Mouse (Mus musculus) lung, embryonic 16.5 days (tissue): ENCODE measurements around the gene Napsa. TPM values are rescaled to one million over a fixed set of nuclear protein-coding genes. Genes with fewer than 3 reads are reported as not detected.

ENCODE experiments used
- ATAC-seq: fragments of 200-750 bp; cut with Nextera tagmentation; 2 replicates; pipeline ENCODE4 v1.8.0; 2017; ENCODE audit warnings: low read depth, mild to moderate bottlenecking, moderate library complexity
- H3K27ac ChIP-seq: fragments of 300-500 bp; sonication (generic); 2 replicates; pipeline ENCODE4 v1.5.1; 2014; ENCODE audit warnings: mild to moderate bottlenecking, control low read depth, low read length
- H3K27me3 ChIP-seq: fragments of 300-500 bp; sonication (generic); 2 replicates; pipeline ENCODE4 v1.6.1; 2014; ENCODE audit warnings: low read depth, low read length, mixed read lengths; ENCODE audit not compliant: control insufficient read depth, insufficient read depth
- H3K36me3 ChIP-seq: fragments of 300-500 bp; sonication (generic); 2 replicates; pipeline ENCODE4 v1.6.1; 2014; ENCODE audit warnings: low read length; ENCODE audit not compliant: control insufficient read depth, insufficient read depth
- H3K4me1 ChIP-seq: fragments of 300-500 bp; sonication (generic); replicated peaks from 2 replicates; pipeline ENCODE4 v1.6.1; 2014; ENCODE audit warnings: low read length, mixed read lengths; ENCODE audit not compliant: control insufficient read depth, insufficient read depth
- H3K4me2 ChIP-seq: fragments of 300-500 bp; sonication (generic); 2 replicates; pipeline ENCODE4 v1.6.1; 2014; ENCODE audit warnings: low read depth, low read length, control low read depth
- H3K4me3 ChIP-seq: fragments of 300-500 bp; sonication (generic); 2 replicates; pipeline ENCODE4 v1.5.1; 2014; ENCODE audit warnings: mild to moderate bottlenecking, low read length, control low read depth
- H3K9ac ChIP-seq: fragments of 300-500 bp; sonication (generic); 2 replicates; pipeline ENCODE4 v1.6.1; 2014; ENCODE audit warnings: low read length, control low read depth
- H3K9me3 ChIP-seq: fragments of 300-500 bp; sonication (generic); 2 replicates; pipeline ENCODE4 v1.6.1; 2016; ENCODE audit warnings: low read length; ENCODE audit not compliant: control insufficient read depth
- WGBS: fragments of 180-500 bp; shearing (Covaris S2); extraction: QIAGEN DNeasy Blood & Tissue Kit; methylation state at CpG from one replicate; pipeline ENCODE4 v1.1.7; 2014; 5-methylcytosine and 5-hydroxymethylcytosine counted together
- polyA plus RNA-seq: library from polyadenylated mRNA; unstranded; fragments of >200 nt; fragmentation: Nextera tagmentation; extraction: Ambion mirVana; gene quantifications from 2 replicates; pipeline ENCODE4 v1.2.1, GENCODE M21; 2015

Gene Napsa
- polyA plus RNA-seq, 1 experiment from 2014 or later: 93.0 TPM

GRCm38 (mm10) chr7:44549621-44550408 is 22.4 kb upstream of the Napsa start:
- Histone ChIP-seq H3K4me2 (no peak overlapping the region), H3K36me3 (peaks cover 28% of the 10 kb centered on the region), H3K27me3 (no peaks in the 10 kb centered on the region), H3K9ac (no peak overlapping the region), H3K27ac (no peak overlapping the region), H3K4me1 (peaks cover 21% of the 10 kb centered on the region), H3K9me3 (no peaks in the 10 kb centered on the region), H3K4me3 (no peak overlapping the region)
- ATAC-seq: no peak
- WGBS: 91% methylated on average over 23 of the region's 23 CpGs

GRCm38 (mm10) chr7:44550409-44550678 is 21.8 kb upstream of the Napsa start:
- H3K4me3 ChIP-seq: no peak overlapping the region
- WGBS: 92% methylated on average over 12 of the region's 12 CpGs
- H3K9ac ChIP-seq: no peak overlapping the region
- no peaks in the 10 kb centered on the region for H3K9me3 ChIP-seq
- H3K36me3 ChIP-seq: peaks cover 28% of the 10 kb centered on the region
- H3K4me1 ChIP-seq: peaks cover 21% of the 10 kb centered on the region
- H3K27ac ChIP-seq: no peak overlapping the region
- H3K27me3 ChIP-seq: no peaks in the 10 kb centered on the region
- ATAC-seq: no peak
- H3K4me2 ChIP-seq: no peak overlapping the region

GRCm38 (mm10) chr7:44551301-44551700 is 20.9 kb upstream of the Napsa start:
- 95% methylated on average over 21 of the region's 21 CpGs for WGBS

GRCm38 (mm10) chr7:44551731-44552130 is 20.4 kb upstream of the Napsa start:
- H3K9me3 ChIP-seq: no peaks in the 10 kb centered on the region
- no peak overlapping the region for H3K27ac ChIP-seq
- no peak overlapping the region for H3K9ac ChIP-seq
- no peak for ATAC-seq
- H3K27me3 ChIP-seq: no peaks in the 10 kb centered on the region
- H3K4me2 ChIP-seq: no peak overlapping the region
- H3K36me3 ChIP-seq: peaks cover 28% of the 10 kb centered on the region
- 79% methylated on average over 22 of the region's 22 CpGs for WGBS
- peaks cover 21% of the 10 kb centered on the region for H3K4me1 ChIP-seq
- H3K4me3 ChIP-seq: no peak overlapping the region

More at GRCm38 (mm10) chr7:44551301-44551700, 20.9 kb upstream of the Napsa start:
- Histone ChIP-seq H3K4me1 (peaks cover 21% of the 10 kb centered on the region), H3K27ac (no peak overlapping the region), H3K4me2 (no peak overlapping the region), H3K4me3 (no peak overlapping the region), H3K9me3 (no peaks in the 10 kb centered on the region), H3K36me3 (peaks cover 28% of the 10 kb centered on the region), H3K27me3 (no peaks in the 10 kb centered on the region), H3K9ac (no peak overlapping the region)
- no peak for ATAC-seq

- Histone ChIP-seq H3K9me3 (no peaks in the 10 kb centered on the region), H3K4me3 (peak overlapping the region; percentile 85), H3K4me1 (peaks cover 16% of the 10 kb centered on the region), H3K36me3 (peaks cover 28% of the 10 kb centered on the region), H3K27me3 (no peaks in the 10 kb centered on the region), H3K9ac (no peak overlapping the region), H3K4me2 (peak overlapping the region; percentile 67), H3K27ac (no peak overlapping the region)
- ATAC-seq: no peak
- 86% methylated on average over 31 of the region's 31 CpGs for WGBS
Measured at GRCm38 (mm10) chr7:44552141-44552908, 19.9 kb upstream of the Napsa start.

GRCm38 (mm10) chr7:44553196-44553764 is 18.9 kb upstream of the Napsa start:
- H3K27me3 ChIP-seq: no peaks in the 10 kb centered on the region
- H3K4me1 ChIP-seq: peaks cover 9% of the 10 kb centered on the region; the same call in 1 of the 2 replicates
- H3K9ac ChIP-seq: peak overlapping the region; percentile 82
- H3K4me3 ChIP-seq: peak overlapping the region; percentile 85
- peaks cover 28% of the 10 kb centered on the region for H3K36me3 ChIP-seq
- ATAC-seq: peak; percentile 78
- no peaks in the 10 kb centered on the region for H3K9me3 ChIP-seq
- under 1% methylated on average over 31 of the region's 32 CpGs for whole genome bisulfite sequencing
- H3K4me2 ChIP-seq: peak overlapping the region; percentile 67
- H3K27ac ChIP-seq: peak overlapping the region; percentile 100

GRCm38 (mm10) chr7:44553826-44554225 is 18.4 kb upstream of the Napsa start, which contains the start of gene Nr1h2:
Gene Nr1h2 (minus strand): TSS chr7:44553951.
- Histone ChIP-seq H3K27me3 (no peaks in the 10 kb centered on the region), H3K9me3 (no peaks in the 10 kb centered on the region), H3K27ac (peak within 1 kb of the TSS; percentile 100), H3K36me3 (peaks cover 28% of the 10 kb centered on the region), H3K4me3 (peak within 1 kb of the TSS; percentile 85), H3K4me1 (peaks cover 9% of the 10 kb centered on the region; the same call in 1 of the 2 replicates), H3K4me2 (peak within 1 kb of the TSS; percentile 77), H3K9ac (peak within 1 kb of the TSS; percentile 82)
- peak; percentile 89 for ATAC-seq
- under 1% methylated on average over 22 of the region's 22 CpGs for whole genome bisulfite sequencing

GRCm38 (mm10) chr7:44557629-44558028 is 14.6 kb upstream of the Napsa start:
- Histone ChIP-seq H3K27ac (no peak overlapping the region), H3K27me3 (no peaks in the 10 kb centered on the region), H3K4me3 (no peak overlapping the region), H3K4me1 (peaks cover 6% of the 10 kb centered on the region; the same call in 1 of the 2 replicates), H3K9ac (no peak overlapping the region), H3K4me2 (no peak overlapping the region), H3K36me3 (no peaks in the 10 kb centered on the region), H3K9me3 (no peaks in the 10 kb centered on the region)
- ATAC-seq: no peak
- 50% methylated on average over 2 of the region's 2 CpGs for WGBS
